Mouse (Mus musculus): ENCODE results near the gene Gimap9.

DNA sequence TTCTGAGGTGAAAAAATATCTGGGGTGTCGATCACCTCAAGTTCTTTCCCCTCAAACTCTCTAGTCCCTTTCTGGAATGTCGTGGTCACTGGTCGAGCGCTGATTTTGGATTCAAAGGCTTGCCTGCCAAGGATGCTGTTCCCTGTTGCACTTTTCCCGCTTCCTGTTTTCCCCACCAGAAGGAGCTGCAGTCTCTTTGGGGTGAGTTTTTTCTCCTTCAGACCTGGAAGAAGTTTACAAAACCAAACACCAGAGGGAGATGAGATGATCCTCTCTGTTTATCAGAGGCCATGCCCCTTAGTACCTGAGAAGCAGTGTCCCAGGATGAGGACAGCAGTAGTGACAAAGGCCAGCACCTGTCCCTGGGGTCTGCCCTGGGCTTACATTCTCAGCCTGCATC is 26.7 kb downstream of the Gimap9 start:
- TF ChIP-seq ZNF384 (IDR thresholded peaks at IDR 0.05; ENCODE audit: low read depth, low read length) (no peak), HCFC1 (IDR thresholded peaks at IDR 0.05; ENCODE audit: borderline replicate concordance, insufficient read depth, low read length) (no peak), CHD2 (IDR thresholded peaks at IDR 0.05; ENCODE audit: low read depth, low read length) (no peak)
